Mouse (Mus musculus) ovary, adult 18-20 months (tissue): Measurements from ENCODE around the gene Scn9a.

Experiments used
- DNase-seq: peaks from one replicate; pipeline ENCODE4 v3.0.0; 2022; ENCODE audit warnings: low spot score, mixed read lengths

Scn9a gene

DNA sequence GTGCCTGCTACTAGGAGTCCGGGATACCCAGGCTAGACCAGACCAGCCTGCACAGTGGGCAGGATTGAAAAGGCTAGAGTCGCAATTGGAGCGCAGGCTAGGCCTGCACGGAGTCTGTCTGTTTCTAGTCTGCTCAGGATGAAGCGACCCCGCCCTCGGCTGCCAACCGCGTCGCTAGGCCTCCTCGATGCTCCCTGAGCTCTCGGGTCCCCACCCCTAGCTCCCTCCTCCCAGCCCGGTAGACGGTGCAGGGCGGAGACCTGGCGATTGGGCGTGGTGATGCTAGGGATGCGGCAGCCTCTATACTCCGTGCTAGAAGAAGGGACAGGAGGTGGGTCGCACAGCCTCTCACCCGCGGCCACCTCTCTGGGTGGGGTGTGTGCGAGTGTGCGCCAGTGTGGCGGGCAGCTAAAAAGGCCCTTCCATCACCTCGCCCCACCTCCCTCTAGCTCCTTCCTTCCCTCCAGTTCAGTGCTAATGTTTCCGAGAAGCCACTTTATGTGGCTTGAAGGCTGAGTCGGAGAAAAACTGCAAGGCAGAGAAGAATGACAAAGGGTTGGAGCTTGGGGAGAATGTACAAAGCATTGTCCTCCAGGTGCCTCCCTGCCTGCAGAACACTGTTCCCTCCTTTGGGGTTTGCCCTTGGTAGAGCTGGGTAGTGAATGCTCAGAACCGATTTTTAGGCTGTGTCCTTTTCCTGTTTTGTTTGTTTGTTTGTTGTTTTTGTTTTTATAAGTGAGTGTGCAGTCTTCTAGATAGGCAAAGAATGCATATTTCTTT is at the start of gene Scn9a:
Scn9a (minus strand) TSS at position 383 of the 780 bp plus-strand sequence.
- DNase-seq, result no peak

DNA sequence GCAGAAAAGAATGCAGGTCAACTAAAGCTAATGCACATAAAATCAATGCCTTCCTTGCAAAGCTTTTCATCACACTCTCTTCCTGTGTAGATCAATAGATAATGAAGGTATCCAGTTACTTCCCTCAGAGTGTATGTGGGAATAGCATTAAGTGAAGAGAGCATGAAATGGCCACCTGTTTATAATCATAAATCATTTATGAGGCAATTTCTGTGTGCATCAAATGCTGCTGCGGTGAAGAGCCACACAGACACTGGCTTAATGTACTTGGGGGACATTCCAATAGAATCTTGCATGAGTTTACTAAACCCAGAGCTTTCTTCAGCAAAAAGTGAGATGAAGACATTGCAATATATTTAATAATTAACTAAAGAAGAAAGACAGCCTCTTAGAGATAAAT is 27.2 kb upstream of the Scn9a start:
- no peak for DNase-seq

DNA sequence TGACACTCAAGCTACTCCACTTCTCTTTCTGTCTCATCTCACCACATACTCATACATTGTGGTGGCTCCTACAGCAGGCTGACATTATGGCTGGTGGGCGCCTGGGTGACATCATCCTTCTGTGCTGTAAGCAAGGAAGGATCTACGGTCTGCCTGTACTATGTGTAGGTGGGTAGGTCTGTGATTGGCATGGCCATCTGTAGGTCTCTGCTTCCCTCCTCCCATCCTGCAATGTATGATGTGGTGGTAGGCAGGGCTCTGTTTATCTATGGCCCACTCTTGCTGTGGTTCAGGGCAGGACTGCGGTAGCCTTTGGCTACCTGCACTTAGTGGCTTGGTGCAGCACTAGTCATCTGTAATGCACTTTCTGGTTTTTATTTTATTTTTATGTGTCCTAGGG is 21.7 kb upstream of the Scn9a start:
- no peak for DNase-seq

DNA sequence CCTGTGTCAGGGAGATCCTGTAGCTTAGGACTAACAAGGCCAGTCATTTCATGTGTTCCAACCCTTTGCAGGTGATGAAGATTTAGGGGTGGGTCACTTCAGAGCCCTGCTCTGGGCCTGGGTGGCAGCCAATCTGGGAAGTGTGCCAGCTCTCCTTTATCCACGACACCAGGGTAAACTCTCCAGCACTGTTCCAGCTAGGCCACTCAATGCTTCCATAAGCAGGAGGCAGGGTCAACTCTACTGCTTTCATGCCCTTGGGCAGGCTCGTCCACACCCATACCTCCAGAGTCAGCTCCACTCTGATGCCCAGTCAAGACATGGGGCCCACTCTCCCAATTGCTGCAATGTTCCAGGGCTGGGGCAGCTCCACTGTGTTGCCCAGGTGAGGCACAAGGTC is 20.7 kb upstream of the Scn9a start:
- no peak for DNase-seq

DNA sequence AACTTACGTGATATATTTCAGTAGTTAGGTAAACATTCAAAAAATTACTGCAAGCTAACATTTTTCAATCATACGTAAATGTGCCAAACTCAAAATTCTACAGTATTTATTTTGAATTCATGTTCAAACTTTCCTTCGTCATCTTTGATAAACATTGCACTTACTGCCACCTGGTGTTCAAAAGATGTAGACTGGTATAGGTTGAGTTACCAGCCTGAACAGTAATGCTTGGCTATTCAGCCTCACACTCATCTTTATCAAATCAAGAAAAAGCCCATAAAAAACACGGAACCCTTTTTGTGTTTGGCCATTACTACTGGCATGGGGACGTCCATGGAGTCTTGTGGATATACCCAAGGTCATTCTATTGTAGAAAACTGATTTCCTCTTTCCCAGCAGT is 9.6 kb upstream of the Scn9a start:
- DNase-seq, result no peak

DNA sequence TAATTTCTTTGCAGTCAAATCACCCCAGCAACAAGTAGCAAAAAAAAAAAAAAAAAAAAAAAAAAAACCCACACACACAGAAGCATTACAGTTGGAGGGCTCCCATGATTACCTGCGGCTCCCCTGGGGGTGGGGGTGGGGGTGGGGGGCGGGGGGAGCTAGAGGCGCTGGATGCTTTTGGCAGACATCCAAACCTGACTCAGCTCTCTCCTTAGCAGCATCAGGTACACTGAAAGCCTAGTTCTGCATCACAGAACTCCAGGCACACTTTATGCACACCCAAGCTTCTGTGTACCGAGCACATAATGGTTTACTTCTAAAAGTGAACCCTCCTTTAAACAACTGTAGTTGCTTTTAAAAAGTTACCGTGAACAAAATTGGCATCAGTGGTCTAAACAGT is 2.0 kb downstream of the Scn9a start:
- no peak for DNase-seq

DNA sequence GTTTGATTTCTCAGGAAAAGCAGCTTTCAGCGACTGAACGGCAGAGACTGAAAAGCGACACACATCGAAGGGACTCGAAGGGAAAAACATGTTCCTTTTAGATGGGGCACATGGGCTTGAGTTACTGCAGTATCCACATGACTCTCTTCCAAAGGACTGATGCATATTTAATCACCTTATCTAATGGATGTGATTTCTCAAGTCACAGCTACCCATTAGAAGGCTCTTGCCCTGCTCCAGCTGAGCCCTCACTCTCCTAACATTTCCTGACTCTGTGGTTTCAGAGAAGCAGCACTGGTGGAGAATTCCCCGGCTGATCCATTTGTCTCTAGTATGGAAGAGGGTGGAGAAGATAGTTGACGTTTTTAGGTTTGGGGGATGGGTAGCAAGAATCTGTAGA is 23.7 kb downstream of the Scn9a start:
- no peak for DNase-seq

DNA sequence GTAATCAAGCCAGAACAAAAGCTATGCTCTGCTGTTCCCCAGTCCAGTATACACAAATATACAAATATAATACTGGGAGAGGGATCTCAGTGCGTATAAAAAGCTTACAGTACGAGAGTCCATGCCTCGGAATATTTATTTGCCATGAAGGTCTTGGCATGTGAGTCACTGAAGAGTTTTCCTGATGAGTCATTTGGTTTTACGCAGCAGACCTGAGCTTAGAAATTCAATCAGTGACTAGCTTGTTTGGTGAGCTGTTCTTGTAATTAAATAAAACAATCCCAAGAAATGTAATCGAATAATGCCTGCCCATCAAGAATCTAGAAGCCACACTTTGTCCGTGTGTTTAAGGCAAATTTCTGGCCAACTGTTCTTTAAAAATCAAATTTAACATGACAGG is 37.4 kb downstream of the Scn9a start:
- no peak for DNase-seq

DNA sequence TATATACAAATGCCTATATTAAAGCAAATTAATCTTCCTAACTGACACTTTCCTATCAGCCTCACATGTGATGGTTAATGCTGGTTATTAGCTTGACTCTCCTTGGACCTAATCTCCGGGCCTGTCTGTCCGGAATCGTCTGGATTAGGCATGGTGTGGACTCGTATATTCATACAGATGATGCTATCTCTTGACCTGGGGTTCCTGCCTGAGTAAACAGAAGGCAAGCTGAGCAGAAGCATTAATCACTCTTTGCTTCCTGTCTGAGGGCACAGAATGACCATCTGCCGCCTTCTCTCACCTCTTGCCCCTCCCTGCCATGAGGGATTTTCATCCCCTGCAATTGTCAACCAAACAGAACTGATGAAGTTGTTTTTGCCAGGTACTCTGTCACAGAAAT is 38.6 kb downstream of the Scn9a start:
- no peak for DNase-seq

DNA sequence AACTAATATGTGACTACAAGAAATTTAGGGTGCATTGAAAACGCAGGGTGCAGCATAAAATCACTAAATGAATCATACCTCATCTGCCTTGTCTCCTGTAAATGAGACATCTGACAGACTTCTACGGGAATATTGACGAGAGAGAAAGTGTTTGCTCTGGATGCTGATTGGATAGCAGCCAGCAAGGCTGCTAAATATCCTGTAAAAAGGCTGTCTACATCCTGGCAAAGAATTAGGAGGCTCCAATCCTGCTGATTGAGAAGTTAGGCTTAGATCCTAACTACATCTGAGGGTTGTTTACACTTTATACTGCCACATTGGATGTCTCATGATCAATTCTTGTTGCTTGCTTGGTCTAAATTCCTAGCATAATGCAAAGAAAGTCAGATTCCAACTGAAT is 44.6 kb downstream of the Scn9a start:
- no peak for DNase-seq

DNA sequence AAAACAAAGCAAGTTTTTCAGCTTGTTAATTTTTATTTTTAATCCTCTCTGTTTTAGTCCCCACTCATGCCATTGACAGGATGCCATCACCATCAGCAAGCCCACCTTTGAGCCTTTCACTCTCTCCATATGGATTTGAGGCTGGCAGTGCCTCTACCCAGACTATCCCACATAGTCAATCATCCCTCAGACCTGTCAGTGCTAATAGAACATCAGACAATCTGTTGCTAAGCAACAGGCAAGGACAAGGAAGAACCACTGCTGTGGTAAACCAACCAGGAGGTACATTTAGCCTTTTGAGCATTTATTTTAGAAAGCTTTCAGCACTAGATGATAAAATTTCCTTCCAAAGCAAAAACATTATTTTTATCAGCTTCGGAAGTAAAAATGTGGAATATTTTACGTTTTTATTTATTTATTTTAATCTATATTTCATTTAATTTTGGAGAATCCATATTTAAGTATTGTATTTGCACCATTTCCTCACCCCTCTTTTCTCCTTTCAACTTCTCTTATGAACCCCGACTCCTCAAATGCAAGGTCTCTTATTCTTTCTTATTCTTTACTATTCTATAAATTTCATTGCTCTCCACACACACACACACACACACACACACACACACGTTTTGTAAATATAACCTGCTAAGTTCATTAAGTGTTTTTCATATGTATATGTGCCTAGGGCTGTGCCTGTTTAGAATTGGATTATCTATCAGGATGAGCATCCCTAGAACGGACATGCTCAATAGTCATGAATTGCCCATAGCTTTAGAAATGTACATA is 54.5 kb downstream of the Scn9a start:
- DNase-seq, result no peak

DNA sequence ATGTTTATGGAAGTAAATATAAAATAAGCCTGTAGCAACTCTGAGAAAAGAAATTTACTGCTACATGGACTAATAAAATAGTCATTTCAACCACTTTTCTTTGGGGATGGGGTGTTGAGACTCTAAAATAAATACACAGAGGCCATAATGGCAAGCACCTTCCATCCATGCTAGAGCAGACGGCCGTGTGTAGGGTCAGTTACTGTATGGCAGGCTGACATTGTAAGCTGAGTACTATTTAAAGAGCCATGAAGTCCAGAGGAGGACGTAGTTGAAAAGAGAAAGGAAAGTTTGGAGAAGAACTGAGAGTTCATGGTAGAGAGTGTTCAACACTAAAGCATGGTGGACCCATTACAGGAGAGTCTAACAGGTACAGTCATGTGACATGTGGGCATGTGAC is 86.5 kb downstream of the Scn9a start:
- DNase-seq, result no peak

DNA sequence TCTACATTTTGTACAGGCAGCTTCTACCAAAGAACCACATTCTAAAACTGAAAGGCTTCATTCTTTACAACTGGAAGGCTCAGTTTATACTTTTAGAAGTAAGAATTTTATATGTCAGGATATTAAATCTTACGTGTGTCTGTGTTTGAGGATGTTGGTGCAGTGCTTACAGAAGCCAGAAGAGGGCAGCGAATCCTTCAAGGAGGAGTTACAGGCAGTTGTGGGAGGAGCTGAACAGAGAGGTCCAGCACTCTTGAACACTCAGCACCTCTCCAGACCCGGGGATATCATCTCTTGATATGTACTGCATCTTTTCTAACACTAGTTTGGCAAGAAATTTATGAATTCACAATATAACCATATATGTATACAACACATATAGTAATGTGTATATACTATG is 114.8 kb downstream of the Scn9a start:
- DNase-seq, result no peak

DNA sequence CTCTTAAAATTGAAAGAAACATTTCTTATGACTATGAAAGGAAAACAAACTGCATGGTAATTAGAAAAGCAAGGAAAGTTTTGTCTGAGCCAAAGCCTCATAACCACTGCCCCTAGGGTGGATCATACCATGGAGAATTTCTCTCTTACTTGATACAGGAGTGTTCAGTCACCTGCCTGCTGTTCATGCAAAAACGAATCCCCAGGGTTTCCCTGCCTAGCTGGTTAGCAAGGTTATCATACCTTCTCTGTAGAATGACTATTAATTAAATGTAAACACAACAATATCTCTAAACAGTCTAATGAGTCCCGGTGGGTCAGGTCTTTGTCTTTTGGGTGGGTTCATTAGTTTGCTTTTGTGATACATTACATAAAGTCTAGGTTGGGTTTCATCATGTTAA is 123.3 kb downstream of the Scn9a start:
- no peak for DNase-seq

DNA sequence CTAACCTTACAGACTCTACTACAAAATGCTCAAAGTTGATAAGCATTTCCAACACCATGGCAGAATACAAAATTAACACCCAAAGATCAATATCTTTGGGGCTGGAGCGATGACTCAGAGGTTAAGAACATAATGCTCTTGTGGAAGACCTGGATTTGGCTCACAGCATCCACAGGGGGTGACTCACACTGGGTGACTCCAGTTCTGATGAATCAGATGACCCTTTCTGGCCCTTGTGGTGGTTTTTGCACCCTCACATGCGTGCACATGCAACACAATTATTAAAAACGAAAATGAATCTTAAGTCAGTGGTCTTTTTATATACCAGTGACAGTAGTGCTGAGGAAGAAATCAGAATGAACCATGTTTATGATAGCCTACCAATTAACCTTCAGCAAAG is 126.7 kb downstream of the Scn9a start:
- DNase-seq, result no peak

DNA sequence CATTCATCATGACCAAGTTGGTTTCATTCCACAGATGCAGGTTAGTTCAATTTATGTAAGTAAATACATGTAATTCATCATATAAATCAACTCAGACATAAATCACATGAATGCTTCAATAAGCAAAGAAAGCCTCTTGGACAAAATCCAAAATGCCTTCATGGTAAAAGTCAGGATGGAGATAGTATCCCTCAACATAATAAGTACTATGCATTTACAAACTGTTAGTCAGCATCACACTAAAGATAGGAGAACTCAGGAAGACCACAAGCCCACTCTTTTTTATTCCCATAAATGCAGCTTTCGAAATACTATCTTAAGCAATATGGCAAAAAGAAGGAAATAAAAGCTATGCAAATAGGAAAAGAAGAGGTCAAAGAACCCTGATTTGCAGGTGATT is 127.1 kb downstream of the Scn9a start:
- DNase-seq, result no peak

DNA sequence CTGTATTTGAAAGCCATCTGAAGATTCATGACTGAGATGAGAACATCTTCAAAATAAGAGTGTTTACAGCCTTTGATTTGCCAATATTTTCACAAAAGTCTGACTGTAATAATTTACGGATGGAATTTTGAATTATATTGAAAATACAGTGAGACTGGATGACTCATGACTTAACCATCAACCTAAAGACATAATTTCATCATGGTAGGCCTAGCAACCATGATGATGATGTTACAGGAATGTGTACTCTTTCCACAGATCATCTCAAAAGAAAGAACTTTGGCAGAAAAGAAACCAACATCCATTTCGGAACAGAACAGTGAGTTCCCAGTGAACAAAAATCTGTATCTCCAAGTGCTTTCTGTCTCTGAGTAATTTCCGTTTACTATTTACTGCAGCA is 132.6 kb downstream of the Scn9a start:
- no peak for DNase-seq

DNA sequence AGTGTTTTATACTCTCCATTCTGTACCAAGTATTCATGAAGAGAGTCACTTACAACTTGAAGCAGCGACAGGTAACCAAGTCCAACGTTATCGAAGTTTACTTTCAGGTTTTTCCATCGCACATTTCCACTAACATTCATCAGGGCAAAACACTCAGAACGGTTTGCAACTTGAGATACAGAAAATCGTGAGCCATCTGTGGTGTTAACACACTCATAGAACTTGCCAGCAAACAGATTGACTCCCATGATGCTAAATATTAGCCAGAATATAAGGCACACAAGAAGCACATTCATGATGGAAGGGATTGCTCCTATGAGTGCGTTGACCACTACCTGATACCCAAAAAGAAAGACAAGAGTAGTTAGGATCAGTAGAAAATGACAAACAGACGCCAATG is 140.2 kb downstream of the Scn9a start:
- no peak for DNase-seq

DNA sequence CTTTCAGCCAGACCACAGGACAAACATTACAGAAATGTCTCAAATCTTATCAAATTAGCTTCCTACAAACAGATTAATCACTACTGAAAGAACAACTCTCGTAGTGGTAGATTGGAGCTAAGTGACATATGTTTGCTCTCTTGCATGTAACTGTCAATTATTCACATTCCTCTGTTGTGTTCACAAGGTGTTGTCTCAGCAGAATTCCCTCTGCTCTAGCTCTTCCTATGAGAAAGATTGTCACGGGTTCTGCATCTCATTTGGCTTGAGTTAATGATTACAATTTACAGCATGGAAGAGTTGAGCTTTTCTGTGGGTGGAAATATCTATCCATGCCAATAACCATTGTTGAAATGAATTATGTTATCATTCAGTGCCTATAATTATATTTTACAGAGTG is 156.4 kb downstream of the Scn9a start:
- no peak for DNase-seq

DNA sequence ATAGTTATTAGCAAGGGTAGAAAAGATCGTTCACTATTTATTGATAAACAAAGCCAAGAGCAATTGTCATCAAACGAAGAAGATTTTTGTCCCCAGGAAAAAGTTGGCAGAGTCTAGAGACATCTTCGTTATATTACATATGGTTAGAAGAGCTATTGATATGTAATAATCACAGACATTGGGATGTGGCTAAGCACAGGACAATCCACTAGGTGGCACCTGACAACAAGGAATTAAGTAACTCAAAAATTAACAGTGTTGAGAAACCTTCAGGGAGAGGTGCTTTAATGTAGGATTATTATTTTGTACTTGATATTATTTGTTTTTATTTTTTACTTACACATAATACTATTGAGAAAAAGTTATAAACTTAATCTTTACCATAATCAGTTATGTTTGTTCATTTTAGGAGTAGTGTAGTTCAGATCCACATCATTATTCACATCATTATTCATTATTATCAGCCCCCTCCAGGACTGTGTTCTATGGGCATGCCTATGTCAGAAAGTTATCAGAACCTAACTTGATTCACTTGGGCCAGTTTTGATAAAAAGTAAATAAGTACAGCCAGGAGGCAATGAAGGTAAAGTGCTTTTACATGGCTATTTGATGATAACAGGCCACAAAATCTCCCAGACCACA is 161.5 kb downstream of the Scn9a start:
- no peak for DNase-seq

DNA sequence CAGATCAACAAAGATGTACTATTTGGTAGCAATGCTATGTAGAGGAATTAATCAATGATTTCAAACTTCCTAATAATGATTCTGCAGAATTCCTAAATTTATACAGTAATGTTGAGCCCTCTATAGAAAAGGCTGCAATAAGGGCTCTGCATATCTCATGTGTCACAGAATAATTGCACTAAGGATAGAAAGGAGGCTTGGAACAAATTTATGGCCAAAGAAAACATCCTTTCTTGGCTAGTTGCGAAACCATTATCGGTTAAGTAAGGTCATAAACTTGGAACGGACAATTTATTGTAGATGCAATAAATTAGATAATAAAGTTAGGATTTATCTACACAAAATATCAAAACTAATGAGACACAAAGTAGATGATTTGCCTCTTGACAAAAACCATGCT is 169.3 kb downstream of the Scn9a start:
- no peak for DNase-seq

DNA sequence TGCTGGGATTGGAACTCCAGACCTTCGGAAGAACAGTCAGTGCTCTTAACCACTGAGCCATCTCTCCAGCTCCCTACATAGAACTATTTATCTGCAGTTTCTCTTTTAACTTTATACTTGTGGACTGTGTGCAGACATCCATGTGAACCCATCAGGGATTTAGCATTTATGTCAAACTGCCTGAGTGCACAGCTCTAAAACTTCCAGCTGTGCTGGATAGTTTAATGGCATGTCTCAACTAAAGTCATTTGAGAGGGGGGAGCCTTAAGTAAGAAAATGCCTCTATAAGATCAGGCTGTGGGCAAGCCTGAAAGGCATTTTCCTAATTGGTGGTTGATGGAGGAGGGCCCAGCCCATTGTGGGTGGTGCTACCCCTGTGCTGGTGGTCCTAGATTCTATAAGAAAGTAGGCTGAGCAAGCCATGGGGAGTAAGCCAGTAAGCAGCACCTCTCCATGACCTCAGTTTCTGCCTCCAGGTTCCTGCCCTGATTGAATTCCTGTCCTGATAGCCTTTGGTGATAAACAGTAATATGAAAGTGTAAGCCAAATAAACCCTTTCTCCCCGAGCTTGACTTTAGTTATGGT is 169.8 kb downstream of the Scn9a start:
- DNase-seq, result no peak

DNA sequence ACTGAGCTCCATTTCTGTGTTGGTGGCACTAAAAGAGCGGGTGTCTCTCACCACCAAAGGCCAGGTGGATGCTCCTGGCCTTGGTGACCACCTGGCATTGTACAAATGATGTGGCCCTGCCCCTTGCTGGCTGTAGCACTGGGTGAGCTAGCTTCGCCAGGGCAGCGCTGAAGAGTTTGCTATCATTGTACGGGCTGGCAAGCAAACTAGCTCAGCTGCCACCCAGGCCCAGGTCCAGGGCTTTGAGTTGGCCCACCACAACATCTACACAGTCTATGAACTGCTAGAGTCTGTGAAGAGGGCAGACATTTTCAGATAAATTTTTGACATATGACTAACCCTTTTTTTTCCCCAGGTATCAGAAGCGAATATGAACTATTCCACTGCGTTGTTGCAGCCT is 170.8 kb downstream of the Scn9a start:
- DNase-seq, result no peak
